Mouse (Mus musculus): ENCODE results near the gene Ube2cbp.

DNA sequence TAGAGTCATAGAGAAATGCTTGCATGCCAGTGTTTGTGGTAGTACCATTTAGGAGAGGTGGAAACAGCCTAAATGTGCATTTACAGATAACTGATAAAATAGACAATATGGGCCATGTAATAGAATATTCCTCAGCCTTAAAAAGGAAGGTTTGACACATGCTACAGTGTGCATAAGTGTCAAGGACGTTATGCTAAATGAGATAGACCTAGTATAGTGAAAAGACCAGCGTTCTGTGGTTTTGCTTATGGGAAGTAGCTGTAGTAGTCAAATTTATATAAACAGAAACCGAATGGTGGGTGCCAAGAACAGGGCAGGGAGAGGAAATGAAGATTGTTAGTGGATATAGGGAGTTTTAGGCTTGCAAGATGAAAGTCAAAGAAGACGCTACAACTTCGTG is 12.0 kb upstream of the Ube2cbp start:
- TF ChIP-seq MYOG (IDR thresholded peaks at IDR 0.05; ENCODE audit: control insufficient read depth, extremely low read depth, insufficient read length) (no peak), CTCF (IDR thresholded peaks at IDR 0.05; ENCODE audit: control insufficient read depth, insufficient read depth, insufficient read length) (no peak)
